8 mouse cellular contexts compared by ENCODE assay signal in genomic region chr3:84814157-84814761, GRCm38 (mm10). TPM values are rescaled to one million over a fixed set of nuclear protein-coding genes. Genes with fewer than 3 reads are reported as not detected.
DNase-seq lines count a peak whose midpoint lies in the region; ATAC-seq and TF ChIP-seq lines count a peak whose summit lies in the region.

No protein-coding gene starts in this region.

- no peaks in the 10 kb centered on the region for H3K27me3 ChIP-seq in MEL (ENCODE audit: control insufficient read depth in 1 of 2, insufficient read depth in 2 of 2, low read length in 2 of 2)
- H3K27me3 ChIP-seq in cerebellum, adult 2 months (ENCODE audit: control insufficient read depth, insufficient read depth, low read length) = no peaks in the 10 kb centered on the region
- H3K27me3 ChIP-seq in forebrain, postnatal 0 days (ENCODE audit: insufficient read depth, low read length) = no peaks in the 10 kb centered on the region
- H3K27me3 ChIP-seq in lung, embryonic 15.5 days = no peaks in the 10 kb centered on the region

- peak; percentile 98 for ATAC-seq in forebrain, postnatal 0 days
- peak; percentile 98 for ATAC-seq in lung, embryonic 15.5 days (ENCODE audit: borderline replicate concordance, extremely low read depth, low FRiP score, low TSS enrichment)

- H3K36me3 ChIP-seq in MEL (ENCODE audit: control insufficient read depth in 1 of 2, insufficient read depth in 2 of 2, low read length in 2 of 2) = peaks cover 2 to 39% of the 10 kb centered on the region in 2 experiments; a peak in 3 of 4 replicates
- H3K36me3 ChIP-seq in forebrain, postnatal 0 days (ENCODE audit: insufficient read depth) = no peaks in the 10 kb centered on the region; the same call in 1 of the 2 replicates
- no peaks in the 10 kb centered on the region for H3K36me3 ChIP-seq in lung, embryonic 15.5 days

- no peak for TF ChIP-seq CTCF in MEL (IDR thresholded peaks at IDR 0.05 in 2 of 3, conservative IDR thresholded peaks at IDR 0.05 in 1 of 3; ENCODE audit: control insufficient read depth in 1 of 3, insufficient read depth in 1 of 3, low read depth in 2 of 3, low read length in 3 of 3, poor library complexity in 1 of 3, severe bottlenecking in 1 of 3)
- no peak for TF ChIP-seq CTCF in cerebellum, adult 2 months (IDR thresholded peaks at IDR 0.05; ENCODE audit: borderline replicate concordance, insufficient read depth, low read depth, low read length)
- TF ChIP-seq CTCF in forebrain, postnatal 0 days (IDR thresholded peaks at IDR 0.05; ENCODE audit: low read depth) = no peak

- DNase-seq in MEL (ENCODE audit: low read depth, low spot score) = peak; percentile 100
- peak; percentile 99 for DNase-seq in cerebellum, adult 2 months
- peak; percentile 100 for DNase-seq in forebrain, postnatal 0 days
- DNase-seq in heart, postnatal 4 days = peak; percentile 100
- DNase-seq in layer of hippocampus, adult 8-10 months (ENCODE audit: low spot score in 2 of 2) = peak; percentile 98 to 99
- peak; percentile 100 for DNase-seq in ovary, adult 18-20 months (ENCODE audit: low spot score)
- peak; percentile 100 for DNase-seq in thymus, postnatal 0 days (ENCODE audit: low spot score)

- WGBS in cerebellum, adult 2 months = under 1% methylated on average over 48 of the region's 60 CpGs
- under 1% methylated on average over 58 of the region's 60 CpGs for WGBS in forebrain, postnatal 0 days
- WGBS in lung, embryonic 15.5 days = under 1% methylated on average over 56 of the region's 60 CpGs

- TF ChIP-seq EP300 in MEL (IDR thresholded peaks at IDR 0.05; ENCODE audit: low read depth in 1 of 2, low read length in 2 of 2) = no peak; a peak in 1 of 4 replicates

- H3K9me3 ChIP-seq in MEL (replicated peaks; ENCODE audit: insufficient read depth, low read length) = no peaks in the 10 kb centered on the region
- H3K9me3 ChIP-seq in forebrain, postnatal 0 days (ENCODE audit: low read length) = no peaks in the 10 kb centered on the region
- no peaks in the 10 kb centered on the region for H3K9me3 ChIP-seq in lung, embryonic 15.5 days

- peak overlapping the region; percentile 82 to 97 for H3K4me3 ChIP-seq in MEL (ENCODE audit: control insufficient read depth in 1 of 2, insufficient read depth in 1 of 2, low read depth in 2 of 2, low read length in 2 of 2)
- peak overlapping the region; percentile 92 for H3K4me3 ChIP-seq in cerebellum, adult 2 months (replicated peaks; ENCODE audit: insufficient read depth, low read depth, low read length)
- peak overlapping the region; percentile 94 for H3K4me3 ChIP-seq in forebrain, postnatal 0 days (ENCODE audit: low read depth, low read length)
- peak overlapping the region; percentile 85 for H3K4me3 ChIP-seq in lung, embryonic 15.5 days

- H3K9ac ChIP-seq in MEL (ENCODE audit: control insufficient read depth, low read depth, low read length, poor library complexity, severe bottlenecking) = peak overlapping the region; percentile 94
- peak overlapping the region; percentile 82 for H3K9ac ChIP-seq in forebrain, postnatal 0 days
- H3K9ac ChIP-seq in lung, embryonic 15.5 days = peak overlapping the region; percentile 91

- TF ChIP-seq POLR2A in MEL (IDR thresholded peaks at IDR 0.05; ENCODE audit: control insufficient read depth in 1 of 2, insufficient read depth in 1 of 2, low read depth in 1 of 2, low read length in 2 of 2, poor library complexity in 1 of 2) = peak; percentile 25 to 91
- TF ChIP-seq POLR2A in cerebellum, adult 2 months (IDR thresholded peaks at IDR 0.05; ENCODE audit: borderline replicate concordance, insufficient read depth, low read length) = peak; percentile 81

- TF ChIP-seq RAD21 in MEL (IDR thresholded peaks at IDR 0.05; ENCODE audit: low read depth, low read length) = no peak

- H3K27ac ChIP-seq in MEL (ENCODE audit: control insufficient read depth, low read depth, low read length) = peak overlapping the region; percentile 90
- peak overlapping the region; percentile 69 for H3K27ac ChIP-seq in cerebellum, adult 2 months (ENCODE audit: insufficient read depth, low read length)
- peak overlapping the region; percentile 96 for H3K27ac ChIP-seq in forebrain, postnatal 0 days (ENCODE audit: low read depth, low read length)
- H3K27ac ChIP-seq in lung, embryonic 15.5 days = peak overlapping the region; percentile 96

- H3K79me2 ChIP-seq in MEL (ENCODE audit: control insufficient read depth, insufficient read depth, low read length, poor library complexity) = peaks cover 36% of the 10 kb centered on the region

- peaks cover 12 to 21% of the 10 kb centered on the region in 2 experiments for H3K4me1 ChIP-seq in MEL (ENCODE audit: control insufficient read depth in 1 of 2, insufficient read depth in 2 of 2, low read length in 2 of 2)
- no peaks in the 10 kb centered on the region; the same call in 1 of the 2 replicates for H3K4me1 ChIP-seq in cerebellum, adult 2 months (ENCODE audit: control insufficient read depth, insufficient read depth, low read length)
- H3K4me1 ChIP-seq in forebrain, postnatal 0 days (ENCODE audit: insufficient read depth) = peaks cover 6% of the 10 kb centered on the region; the same call in 1 of the 2 replicates
- peaks cover 19% of the 10 kb centered on the region for H3K4me1 ChIP-seq in lung, embryonic 15.5 days

- H3K4me2 ChIP-seq in forebrain, postnatal 0 days (ENCODE audit: low read depth) = peak overlapping the region; percentile 98
- H3K4me2 ChIP-seq in lung, embryonic 15.5 days = peak overlapping the region; percentile 90

TF ChIP-seq in MEL, 35 proteins besides CTCF, POLR2A, EP300 and RAD21 (continues in another document):
- no peak for TF ChIP-seq MAFK (IDR thresholded peaks at IDR 0.05; ENCODE audit: borderline replicate concordance, low read depth, low read length)
- no peak for TF ChIP-seq TAL1 (IDR thresholded peaks at IDR 0.05; ENCODE audit: low read length)
- no peak for TF ChIP-seq POLR2AphosphoS5 (IDR thresholded peaks at IDR 0.05; ENCODE audit: borderline replicate concordance, low read depth, low read length)
- no peak for TF ChIP-seq CHD2 (IDR thresholded peaks at IDR 0.05; ENCODE audit: low read length)
- no peak for TF ChIP-seq CHD1 (IDR thresholded peaks at IDR 0.05; ENCODE audit: low read depth, low read length)
- peak; percentile 100 for TF ChIP-seq MAZ (IDR thresholded peaks at IDR 0.05; ENCODE audit: low read depth, low read length)
- TF ChIP-seq ELF1 (IDR thresholded peaks at IDR 0.05; ENCODE audit: low read depth, low read length) = peak; percentile 94
- no peak for TF ChIP-seq USF1 (IDR thresholded peaks at IDR 0.05; ENCODE audit: low read depth, low read length)
- peak; percentile 90 for TF ChIP-seq ZMIZ1 (IDR thresholded peaks at IDR 0.05; ENCODE audit: low read depth, low read length)
- TF ChIP-seq MYC (IDR thresholded peaks at IDR 0.05; ENCODE audit: low read depth, low read length) = no peak
- 0 out of 2 replicates have a peak, but pooled peaks have one; percentile 66 for TF ChIP-seq UBTF (IDR thresholded peaks at IDR 0.05; ENCODE audit: borderline replicate concordance, insufficient read depth, low read depth, low read length)
- no peak for TF ChIP-seq MYB (IDR thresholded peaks at IDR 0.05; ENCODE audit: low read depth, low read length)
- peak; percentile 97 for TF ChIP-seq SIN3A (IDR thresholded peaks at IDR 0.05; ENCODE audit: low read length)
- TF ChIP-seq HCFC1 (IDR thresholded peaks at IDR 0.05; ENCODE audit: low read depth, low read length) = peak; percentile 92
- TF ChIP-seq MAX (IDR thresholded peaks at IDR 0.05; ENCODE audit: low read length) = 0 out of 2 replicates have a peak, but pooled peaks have one; percentile 2
- TF ChIP-seq ZC3H11A (IDR thresholded peaks at IDR 0.05; ENCODE audit: low read depth, low read length) = peak; percentile 19; the same call in 1 of the 2 replicates
- no peak; the same call in 1 of the 2 replicates for TF ChIP-seq KAT2A (conservative IDR thresholded peaks at IDR 0.05; ENCODE audit: low read depth, low read length)
- peak; percentile 60; the same call in 1 of the 2 replicates for TF ChIP-seq TCF12 (IDR thresholded peaks at IDR 0.05; ENCODE audit: low read depth, low read length)
- TF ChIP-seq ZKSCAN1 (IDR thresholded peaks at IDR 0.05; ENCODE audit: low read depth, low read length) = no peak
- TF ChIP-seq NRF1 (IDR thresholded peaks at IDR 0.05; ENCODE audit: insufficient read depth, low read depth, low read length, poor library complexity, severe bottlenecking) = peak; percentile 21; the same call in 1 of the 2 replicates
- TF ChIP-seq E2F4 (IDR thresholded peaks at IDR 0.05; ENCODE audit: borderline replicate concordance, low read depth, low read length) = no peak
- peak; percentile 61; the same call in 1 of the 2 replicates for TF ChIP-seq MXI1 (IDR thresholded peaks at IDR 0.05; ENCODE audit: low read depth, low read length)
- no peak for TF ChIP-seq RCOR1 (IDR thresholded peaks at IDR 0.05; ENCODE audit: low read depth, low read length)
- no peak for TF ChIP-seq MEF2A (IDR thresholded peaks at IDR 0.05; ENCODE audit: extremely low read depth, insufficient replicate concordance, low read depth, low read length, poor library complexity, severe bottlenecking)
- TF ChIP-seq NELFE (IDR thresholded peaks at IDR 0.05; ENCODE audit: low read depth, low read length) = peak; percentile 95
- TF ChIP-seq GABPA (IDR thresholded peaks at IDR 0.05; ENCODE audit: low read depth, low read length) = no peak
- peak; percentile 84 for TF ChIP-seq POLR2AphosphoS2 (IDR thresholded peaks at IDR 0.05; ENCODE audit: low read length)
- TF ChIP-seq JUND (IDR thresholded peaks at IDR 0.05; ENCODE audit: low read depth, low read length) = no peak
- TF ChIP-seq SMC3 (IDR thresholded peaks at IDR 0.05; ENCODE audit: low read depth, low read length) = no peak
- no peak for TF ChIP-seq ZNF384 (IDR thresholded peaks at IDR 0.05; ENCODE audit: low read depth, low read length)
- peak; percentile 79 for TF ChIP-seq TBP (IDR thresholded peaks at IDR 0.05; ENCODE audit: low read depth, low read length)

RNA-seq across cellular contexts. Expression of gene Fbxw7, which starts 0.8 kb away (rescaled TPM):
- 13.9 and 14.5 TPM in 2 replicates for total RNA-seq in MEL (2012; rRNA removed)
- polyA plus RNA-seq in MEL (2012; ENCODE audit: insufficient read depth in 1 of 2, insufficient read length in 2 of 2, low read depth in 1 of 2, low replicate concordance in 2 of 2, missing spikeins in 1 of 2) = 10 to 100 TPM in 1 of 2 experiments, not detected in 1; 11.8 TPM
- 76.2 and 87.9 TPM in 2 replicates for polyA plus RNA-seq in cerebellum, adult 2 months (2012; rRNA removed)
- 69.5 and 84.1 TPM in 2 replicates for total RNA-seq in forebrain, postnatal 0 days (2014; rRNA removed)
- polyA plus RNA-seq in forebrain, postnatal 0 days (2015; fragmentation: Nextera tagmentation; extraction: Ambion mirVana) = 43.6 and 46.3 TPM in 2 replicates
- total RNA-seq in heart, postnatal 4 days (2021) = 10 to 100 TPM; 41.9 to 45.6 TPM
- 100 to 1,000 TPM; 154 to 165 (median 158) TPM for total RNA-seq in layer of hippocampus, adult 8-10 months (2022)
- 8.7 and 9.4 TPM in 2 replicates for polyA plus RNA-seq in lung, embryonic 15.5 days (2015; fragmentation: Nextera tagmentation; extraction: Ambion mirVana)
- 15.0 and 18.2 TPM in 2 replicates for polyA plus RNA-seq in thymus, postnatal 0 days (2015; fragmentation: Nextera tagmentation; extraction: Ambion mirVana)

Comparison
In these comparisons a context has a peak if more than half of its experiments do, and no peak if none do; other contexts are left out.
1. Peak in every context shown above with its lines: DNase-seq, ATAC-seq, H3K4me3 ChIP-seq and H3K27ac ChIP-seq.